Mouse (Mus musculus) frontal cortex, postnatal 14 days (tissue): ENCODE measurements around the gene Rnd3.

Experiments
- DNase-seq, 2 experiments: peaks; one replicate each; pipeline ENCODE4 v3.0.0; 2022; ENCODE audit warnings: low spot score in 2 of 2

The Rnd3 gene

GRCm38 (mm10) chr2:51148975-51149374 lies at the start of gene Rnd3:
Gene Rnd3, minus strand, starts transcription at chr2:51149111.
- DNase-seq = peak; percentile 89 to 93

GRCm38 (mm10) chr2:51192319-51192718 lies 43.4 kb upstream of the Rnd3 start:
- DNase-seq = no peak

- no peak for DNase-seq
These were observed 36.9 kb upstream of the Rnd3 start for GRCm38 (mm10) chr2:51185762-51186161.

GRCm38 (mm10) chr2:51182990-51183389 lies 34.1 kb upstream of the Rnd3 start:
- DNase-seq = no peak

- DNase-seq = no peak
These were observed 32.5 kb upstream of the Rnd3 start for GRCm38 (mm10) chr2:51181376-51181775.

GRCm38 (mm10) chr2:51179096-51179495 lies 30.2 kb upstream of the Rnd3 start:
- DNase-seq = no peak

- no peak for DNase-seq
These were observed 28.7 kb upstream of the Rnd3 start for GRCm38 (mm10) chr2:51177615-51178014.

GRCm38 (mm10) chr2:51175276-51175675 lies 26.4 kb upstream of the Rnd3 start:
- DNase-seq = no peak

GRCm38 (mm10) chr2:51161110-51161509 lies 12.2 kb upstream of the Rnd3 start:
- DNase-seq = no peak

- peak; percentile 29 to 31 for DNase-seq
These were observed 457 bp downstream of the Rnd3 start for GRCm38 (mm10) chr2:51148454-51148853.

- no peak for DNase-seq
These were observed 875 bp downstream of the Rnd3 start for GRCm38 (mm10) chr2:51148065-51148407.

- peak; percentile 48 to 62 for DNase-seq
These were observed 1.4 kb downstream of the Rnd3 start for GRCm38 (mm10) chr2:51147318-51148064.

- peak; percentile 68 to 69 for DNase-seq
These were observed 2.0 kb downstream of the Rnd3 start for GRCm38 (mm10) chr2:51146871-51147317.

- DNase-seq = peak; percentile 25 to 41
These were observed 3.0 kb downstream of the Rnd3 start for GRCm38 (mm10) chr2:51145838-51146470.

GRCm38 (mm10) chr2:51144380-51145120 lies 4.4 kb downstream of the Rnd3 start:
- no peak for DNase-seq

- no peak for DNase-seq
These were observed 6.5 kb downstream of the Rnd3 start for GRCm38 (mm10) chr2:51142422-51142821.

- DNase-seq = no peak
These were observed 7.6 kb downstream of the Rnd3 start for GRCm38 (mm10) chr2:51141345-51141744.

GRCm38 (mm10) chr2:51140486-51140885 lies 8.4 kb downstream of the Rnd3 start:
- no peak for DNase-seq

GRCm38 (mm10) chr2:51139912-51140446 lies 8.9 kb downstream of the Rnd3 start:
- DNase-seq = no peak

GRCm38 (mm10) chr2:51139218-51139911 lies 9.5 kb downstream of the Rnd3 start:
- no peak for DNase-seq

GRCm38 (mm10) chr2:51137726-51138125 lies 11.2 kb downstream of the Rnd3 start:
- no peak for DNase-seq

GRCm38 (mm10) chr2:51132181-51132580 lies 16.7 kb downstream of the Rnd3 start:
- no peak for DNase-seq
